Mouse (Mus musculus): ENCODE results near the gene Trim41. TPM values are rescaled to one million over a fixed set of nuclear protein-coding genes. Genes with fewer than 3 reads are reported as not detected.
A peak's percentile ranks its signal among the peaks of the same experiment; 100 is the strongest.
"Not testable (repeated sequence)": the region's sequence is repeated elsewhere in the genome, so short reads cannot be mapped to it uniquely, and the experiment has no call there.

Gene Trim41
- total RNA-seq, 1 experiment from 2014 or later, result 50.2 TPM

DNA sequence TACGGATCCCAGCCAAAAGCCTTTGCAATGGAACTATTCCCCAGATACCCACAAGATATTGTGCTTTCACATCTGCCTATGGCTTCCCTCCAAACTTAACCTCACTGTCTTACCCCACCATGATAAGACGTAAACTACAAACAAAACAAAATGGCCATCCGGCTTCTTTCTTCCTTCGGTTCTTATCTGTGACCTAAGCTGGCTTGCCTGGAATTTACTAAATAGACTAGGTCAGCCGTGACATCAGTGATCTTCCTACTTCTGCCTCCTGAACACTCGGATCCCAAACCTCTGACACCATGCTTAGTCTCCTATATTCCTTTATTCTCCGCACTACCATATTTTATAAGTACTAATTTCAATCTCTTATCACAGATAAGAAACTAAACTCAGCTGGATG, 18.8 kb downstream of the Trim41 start:
- ATAC-seq (replicated peaks; ENCODE audit: low read depth, poor library complexity, severe bottlenecking), result no peak

DNA sequence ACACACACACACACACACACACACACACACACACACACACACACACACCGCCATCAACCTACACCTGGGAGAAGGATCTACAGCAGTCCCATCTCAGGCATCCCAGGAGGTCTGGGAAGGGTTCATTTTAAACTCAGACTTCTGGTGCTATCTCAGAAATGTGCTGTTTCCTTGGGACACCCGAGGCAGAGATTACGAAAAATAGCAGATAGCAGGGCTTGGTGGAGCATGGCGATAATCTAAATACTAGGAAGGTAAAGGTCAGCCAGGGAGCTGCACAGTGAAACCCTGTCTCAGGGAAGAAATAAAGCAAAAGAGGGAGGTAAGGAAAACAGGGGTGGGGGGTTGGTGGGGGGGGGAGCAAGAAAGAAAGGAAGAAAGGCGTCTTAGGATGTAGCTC, 19.9 kb downstream of the Trim41 start:
- ATAC-seq (replicated peaks; ENCODE audit: low read depth, poor library complexity, severe bottlenecking), result no peak

DNA sequence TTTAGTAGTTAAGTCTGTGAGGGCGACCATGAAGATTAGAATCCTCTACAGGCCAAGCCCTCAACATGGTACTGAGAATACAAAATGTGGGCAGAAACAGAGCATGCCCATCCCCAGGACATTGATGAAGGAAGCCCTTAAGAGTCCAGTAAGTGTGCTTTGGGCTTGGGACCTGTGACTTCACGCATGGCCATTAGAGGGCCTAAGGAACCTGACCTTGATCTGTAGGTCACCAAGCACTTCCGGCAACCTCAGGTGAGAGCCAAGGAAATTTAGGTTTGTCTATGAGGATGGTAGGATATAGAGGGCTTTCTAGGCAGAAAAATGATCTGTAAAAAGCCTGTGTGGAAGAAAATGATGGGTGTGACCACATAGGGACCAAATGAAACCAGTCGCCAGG, 20.9 kb downstream of the Trim41 start:
- ATAC-seq (replicated peaks; ENCODE audit: low read depth, poor library complexity, severe bottlenecking), result no peak

DNA sequence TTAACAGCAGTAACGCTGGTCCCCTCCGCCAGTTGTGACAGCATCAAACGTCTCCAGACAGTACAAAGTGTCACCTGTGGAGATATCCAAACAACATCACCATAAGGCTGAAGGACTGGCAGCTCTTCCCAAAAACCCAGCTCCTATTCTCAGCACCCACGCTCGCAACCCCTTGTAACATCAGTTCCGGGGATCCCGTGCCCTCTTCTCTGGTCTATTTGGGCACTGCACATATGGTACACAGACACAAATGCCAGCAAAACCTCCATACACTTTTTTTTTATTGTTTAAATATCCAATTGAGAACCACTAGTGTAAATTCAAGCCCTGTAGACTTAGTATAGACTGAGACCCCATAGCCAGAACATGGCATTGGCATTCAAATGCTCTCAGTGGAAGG, 21.9 kb downstream of the Trim41 start:
- no peak for ATAC-seq (replicated peaks; ENCODE audit: low read depth, poor library complexity, severe bottlenecking)

DNA sequence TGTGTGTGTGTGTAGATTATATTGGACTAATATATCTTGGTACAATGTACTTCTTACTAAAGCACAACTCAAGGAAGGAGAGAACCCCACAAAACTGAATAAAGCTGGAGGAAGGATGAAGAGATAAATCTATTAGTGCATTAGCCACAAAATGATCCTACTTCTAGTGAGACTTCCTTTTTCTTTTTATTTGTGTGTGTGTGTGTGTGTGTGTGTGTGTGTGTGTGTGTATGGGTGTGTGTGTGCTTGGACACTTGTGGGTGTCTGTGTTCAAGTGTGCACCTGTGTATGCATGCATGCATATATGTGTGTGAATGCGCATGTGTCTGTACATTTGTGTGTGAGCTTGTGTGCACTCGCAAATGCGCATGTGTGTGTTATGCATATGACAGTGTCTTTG, 24.0 kb downstream of the Trim41 start:
- no peak for ATAC-seq (replicated peaks; ENCODE audit: low read depth, poor library complexity, severe bottlenecking)

DNA sequence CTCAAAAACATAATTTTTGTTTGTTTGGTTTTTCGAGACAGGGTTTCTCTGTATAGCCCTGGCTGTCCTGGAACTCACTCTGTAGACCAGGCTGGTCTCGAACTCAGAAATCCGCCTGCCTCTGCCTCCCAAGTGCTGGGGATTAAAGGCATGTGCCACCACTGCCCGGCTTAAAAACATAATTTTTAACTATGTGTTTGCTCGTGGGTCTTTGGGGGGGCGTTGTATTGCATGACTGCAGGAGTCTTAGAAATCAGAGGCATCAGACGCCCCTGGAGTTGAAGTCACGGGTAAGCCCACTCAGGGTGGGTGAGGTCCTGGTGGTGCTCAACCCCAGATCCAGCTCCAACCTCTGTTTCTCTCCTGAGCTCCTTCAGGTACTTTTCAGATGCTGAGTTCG, 25.3 kb downstream of the Trim41 start:
- not testable (repeated sequence) for ATAC-seq (replicated peaks; ENCODE audit: low read depth, poor library complexity, severe bottlenecking)

DNA sequence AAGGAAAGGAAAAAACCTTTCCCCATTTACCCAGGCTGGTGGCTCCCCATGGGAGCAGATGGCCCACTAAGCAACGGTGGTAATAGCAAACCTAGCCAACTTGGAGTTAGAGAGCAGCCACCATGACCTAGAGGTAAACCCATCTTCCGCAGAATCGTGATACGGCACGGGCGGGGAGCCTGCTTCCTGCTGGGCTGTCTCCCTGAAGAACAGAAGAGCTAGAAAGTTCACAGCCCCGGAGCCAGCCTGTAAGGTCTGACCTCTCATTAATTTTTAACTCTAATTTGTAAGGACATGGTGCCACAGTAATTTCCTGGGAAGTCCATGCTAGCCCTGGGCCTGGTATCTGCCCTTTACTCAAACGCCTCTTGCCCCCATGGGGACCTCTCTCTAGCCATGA, 26.2 kb downstream of the Trim41 start:
- ATAC-seq (replicated peaks; ENCODE audit: low read depth, poor library complexity, severe bottlenecking), result no peak

DNA sequence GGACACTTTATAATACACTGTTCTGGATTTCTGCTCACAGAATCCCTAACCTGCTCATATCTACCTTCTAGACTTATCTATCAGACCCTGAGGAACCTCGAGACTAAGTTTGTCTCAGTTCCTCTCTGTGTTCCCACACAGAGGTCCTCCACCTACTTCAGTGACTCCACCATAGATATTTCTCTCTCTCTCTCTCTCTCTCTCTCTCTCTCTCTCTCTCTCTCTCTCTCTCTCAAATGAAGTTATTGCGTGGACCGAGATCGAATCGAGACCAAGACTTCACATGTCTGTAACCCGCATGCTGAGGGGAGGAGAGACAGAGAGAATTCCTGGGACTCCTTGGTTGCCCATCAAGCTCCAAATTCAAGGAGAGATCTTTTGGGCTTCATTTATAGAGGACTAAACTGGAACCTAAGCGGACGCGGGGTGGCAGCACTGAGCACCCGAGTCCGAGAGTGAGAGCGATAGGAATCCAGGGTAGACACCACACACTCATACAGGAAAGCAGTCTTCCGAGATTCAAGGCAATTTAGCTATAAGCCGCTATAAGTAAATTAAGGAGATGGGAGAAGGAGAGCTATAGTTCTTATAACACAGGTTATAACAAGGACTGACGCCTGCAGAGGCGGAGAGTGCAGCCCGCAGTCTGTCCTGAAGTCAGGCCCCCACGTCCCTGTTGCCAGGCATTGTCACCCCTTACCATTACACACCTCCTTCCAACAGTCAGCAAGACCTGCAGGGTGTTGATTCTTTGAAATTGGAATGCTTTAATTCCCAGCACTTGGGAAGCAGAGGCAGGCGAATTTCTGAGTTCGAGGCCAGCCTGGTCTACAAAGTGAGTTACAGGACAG, 27.0 kb downstream of the Trim41 start:
- ATAC-seq (replicated peaks; ENCODE audit: low read depth, poor library complexity, severe bottlenecking), result peak; percentile 71

DNA sequence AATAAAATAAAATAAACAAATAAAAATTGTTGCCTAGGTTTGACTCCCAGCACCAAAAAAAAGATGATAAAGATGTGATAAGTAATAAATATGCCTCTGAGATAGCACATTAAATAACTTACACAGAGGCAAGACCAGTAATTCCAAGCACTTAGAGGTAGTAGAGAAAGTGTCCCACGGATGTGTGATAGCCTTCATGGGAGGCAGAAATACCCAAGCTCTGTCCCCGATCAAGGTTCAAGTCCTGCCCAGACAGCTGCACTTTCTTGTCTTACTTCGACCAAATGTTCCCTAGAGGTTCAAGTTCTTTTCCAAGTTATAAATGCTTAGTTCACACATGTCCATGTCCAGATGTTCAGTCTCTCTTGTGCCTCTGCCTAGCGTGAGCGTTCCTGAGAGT, 27.9 kb downstream of the Trim41 start:
- no peak for ATAC-seq (replicated peaks; ENCODE audit: low read depth, poor library complexity, severe bottlenecking)

DNA sequence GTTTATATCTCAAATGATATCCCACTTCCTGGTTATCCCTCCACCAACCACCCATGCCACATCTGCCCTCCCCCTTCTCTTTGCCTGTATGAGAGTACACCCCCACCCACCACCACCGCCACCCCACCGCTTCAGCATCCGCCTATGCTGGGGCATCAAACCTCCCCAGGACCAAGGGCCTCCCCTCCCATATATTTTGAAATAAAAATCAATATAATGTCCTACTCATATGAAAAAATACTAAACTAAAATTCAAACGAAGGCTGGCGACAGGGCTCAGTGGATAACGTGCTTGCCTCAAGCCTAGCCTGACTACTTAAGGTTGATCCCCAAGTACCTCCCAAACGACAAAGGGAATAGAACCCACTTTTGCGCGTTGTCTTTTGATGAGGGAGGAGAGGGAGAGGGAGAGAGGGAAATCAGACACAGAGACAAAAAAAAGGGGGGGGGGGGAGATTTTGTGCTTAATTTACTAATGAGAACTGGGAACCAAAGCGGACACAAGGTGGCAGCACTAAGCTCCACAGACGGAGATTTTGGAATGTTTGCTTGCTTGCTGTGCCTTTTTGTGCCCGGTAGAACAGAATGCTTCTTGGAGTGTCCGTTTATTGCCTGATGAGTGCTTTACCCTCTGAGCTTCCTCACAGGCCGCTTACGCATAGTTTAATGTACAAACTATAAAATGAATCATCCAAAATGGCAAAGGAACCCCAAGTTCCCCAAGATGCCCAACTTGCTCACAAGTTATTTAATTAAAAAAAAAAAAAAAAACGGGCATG, 28.7 kb downstream of the Trim41 start:
- peak; percentile 48 for ATAC-seq (replicated peaks; ENCODE audit: low read depth, poor library complexity, severe bottlenecking)

DNA sequence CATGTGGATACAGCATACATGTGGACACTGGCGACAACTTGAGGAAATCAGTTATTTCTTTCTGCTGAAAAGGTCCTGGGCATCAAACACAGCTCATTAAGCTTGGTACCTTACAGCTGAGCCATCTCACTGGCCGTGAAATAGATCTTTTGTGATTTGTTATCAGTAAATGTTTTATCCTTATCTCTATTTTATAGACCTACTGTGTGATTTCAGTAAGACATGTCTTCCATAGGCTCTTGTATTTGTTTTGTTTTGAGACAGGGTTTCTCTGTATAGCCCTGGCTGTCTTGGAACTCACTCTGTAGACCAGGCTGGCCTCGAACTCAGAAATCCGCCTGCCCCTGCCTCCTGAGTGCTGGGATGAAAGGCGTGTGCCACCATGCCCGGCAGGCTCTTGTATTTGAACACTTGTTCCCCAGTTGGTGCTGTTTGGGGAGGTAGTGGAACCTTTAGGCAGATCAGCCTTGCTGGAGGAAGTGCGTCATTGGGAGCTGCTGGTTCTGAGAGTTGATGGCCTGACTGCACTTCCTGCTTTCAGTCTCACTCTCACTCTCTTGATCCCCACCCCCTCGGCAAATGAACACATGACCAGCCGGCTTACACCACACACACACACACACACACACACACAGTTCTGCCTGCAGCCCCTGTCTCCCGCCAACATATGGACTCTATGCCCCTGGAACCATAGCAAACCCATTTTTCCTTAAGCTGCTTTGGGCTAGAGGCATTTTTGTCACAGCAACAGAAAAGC, 29.5 kb downstream of the Trim41 start:
- ATAC-seq (replicated peaks; ENCODE audit: low read depth, poor library complexity, severe bottlenecking), result peak; percentile 91

DNA sequence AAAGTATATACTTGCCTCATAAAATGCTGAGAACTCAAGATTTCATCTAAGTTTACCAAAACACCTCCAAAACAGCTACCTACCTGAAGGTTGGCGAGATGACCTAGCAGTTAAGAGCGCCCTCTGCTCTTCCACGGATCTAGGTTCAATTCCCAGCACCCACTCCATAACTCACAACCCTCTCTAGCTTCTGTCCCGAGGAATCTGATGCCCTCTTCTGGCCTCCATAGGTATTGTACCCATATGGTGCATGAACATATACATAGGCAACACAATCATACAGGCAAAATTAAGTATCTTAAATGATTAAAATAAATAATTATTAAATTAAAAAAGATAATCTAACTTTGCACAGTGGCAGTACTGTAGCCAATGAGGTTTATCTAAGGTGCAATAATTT, 34.9 kb downstream of the Trim41 start:
- ATAC-seq (replicated peaks; ENCODE audit: low read depth, poor library complexity, severe bottlenecking), result no peak

DNA sequence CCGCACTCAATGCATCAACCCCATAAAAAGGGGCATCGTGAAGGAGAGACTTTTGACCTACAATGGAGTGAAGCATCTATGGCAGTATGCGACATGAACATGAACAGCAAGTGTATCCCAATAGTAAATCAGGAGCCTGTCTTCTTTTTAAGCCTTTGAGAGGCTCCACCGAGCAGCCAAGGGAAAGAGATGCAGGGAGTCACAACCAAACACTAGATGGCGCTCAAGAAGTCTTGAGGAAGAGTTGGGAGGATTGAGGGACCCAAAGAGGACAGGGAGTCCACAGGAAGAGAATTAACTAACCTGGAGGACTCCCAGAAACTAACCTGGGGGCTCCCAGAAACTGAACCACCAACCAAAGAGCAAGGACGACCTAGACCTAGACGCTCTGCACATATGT, 37.7 kb downstream of the Trim41 start:
- ATAC-seq (replicated peaks; ENCODE audit: low read depth, poor library complexity, severe bottlenecking), result peak; percentile 72

DNA sequence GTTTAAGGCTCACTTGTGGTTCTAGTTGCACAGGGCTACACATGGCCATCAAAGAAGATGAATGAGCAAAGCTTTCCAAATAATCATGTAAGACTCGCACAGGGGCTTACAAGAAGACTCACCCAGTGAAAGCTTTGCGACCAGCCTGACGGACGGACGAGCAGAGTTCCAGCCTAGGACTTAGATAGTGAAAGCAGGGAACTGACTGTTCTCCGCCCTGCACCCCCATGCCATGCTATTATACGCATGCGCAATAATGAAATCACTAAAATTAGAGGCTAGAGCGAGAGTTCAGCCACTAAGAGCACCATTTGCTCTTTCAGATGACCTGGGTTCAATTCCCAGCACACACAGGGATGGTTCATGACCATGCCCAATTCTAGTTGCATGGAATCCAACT, 39.9 kb downstream of the Trim41 start:
- no peak for ATAC-seq (replicated peaks; ENCODE audit: low read depth, poor library complexity, severe bottlenecking)

DNA sequence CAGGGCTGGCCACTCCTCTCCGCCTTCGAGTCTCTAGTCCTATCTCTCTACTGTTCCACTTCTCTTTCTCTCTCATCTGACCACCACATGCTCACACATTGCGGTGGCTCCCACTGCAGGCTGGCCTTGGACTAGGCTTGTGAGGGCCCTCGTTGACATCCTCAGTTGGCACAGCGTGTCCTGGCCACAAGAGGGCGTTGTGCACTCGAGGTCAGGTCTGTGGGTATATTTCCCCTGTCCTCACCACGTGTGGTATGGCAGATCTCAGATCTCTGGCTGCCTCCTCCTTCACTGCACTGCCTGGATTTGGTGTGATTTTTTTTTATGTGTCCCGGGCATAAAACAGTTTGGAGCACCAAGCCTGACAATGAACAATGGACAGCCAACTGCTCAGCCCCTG, 40.5 kb downstream of the Trim41 start:
- peak; percentile 62 for ATAC-seq (replicated peaks; ENCODE audit: low read depth, poor library complexity, severe bottlenecking)

DNA sequence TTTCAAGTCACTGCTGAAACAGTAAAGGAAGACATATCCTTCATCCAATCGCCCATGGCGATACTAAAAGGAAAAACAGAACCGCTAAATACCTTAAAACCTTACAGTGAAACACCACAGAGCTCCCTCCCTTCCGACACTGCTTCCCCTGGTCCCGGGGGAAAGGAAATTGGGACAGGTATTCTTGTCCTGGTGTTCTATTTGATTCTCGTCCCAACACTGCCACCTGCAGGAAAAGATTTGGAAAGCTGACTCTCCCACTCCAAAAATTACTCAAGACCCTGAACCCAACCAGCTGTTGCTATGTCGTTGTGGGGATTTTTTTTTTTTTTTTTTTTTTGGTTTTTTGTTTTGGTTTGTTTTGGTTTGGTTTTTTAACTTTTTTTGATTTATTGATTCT, 41.7 kb downstream of the Trim41 start:
- ATAC-seq (replicated peaks; ENCODE audit: low read depth, poor library complexity, severe bottlenecking), result 0 out of 2 replicates have a peak, but pooled peaks have one; percentile 22

DNA sequence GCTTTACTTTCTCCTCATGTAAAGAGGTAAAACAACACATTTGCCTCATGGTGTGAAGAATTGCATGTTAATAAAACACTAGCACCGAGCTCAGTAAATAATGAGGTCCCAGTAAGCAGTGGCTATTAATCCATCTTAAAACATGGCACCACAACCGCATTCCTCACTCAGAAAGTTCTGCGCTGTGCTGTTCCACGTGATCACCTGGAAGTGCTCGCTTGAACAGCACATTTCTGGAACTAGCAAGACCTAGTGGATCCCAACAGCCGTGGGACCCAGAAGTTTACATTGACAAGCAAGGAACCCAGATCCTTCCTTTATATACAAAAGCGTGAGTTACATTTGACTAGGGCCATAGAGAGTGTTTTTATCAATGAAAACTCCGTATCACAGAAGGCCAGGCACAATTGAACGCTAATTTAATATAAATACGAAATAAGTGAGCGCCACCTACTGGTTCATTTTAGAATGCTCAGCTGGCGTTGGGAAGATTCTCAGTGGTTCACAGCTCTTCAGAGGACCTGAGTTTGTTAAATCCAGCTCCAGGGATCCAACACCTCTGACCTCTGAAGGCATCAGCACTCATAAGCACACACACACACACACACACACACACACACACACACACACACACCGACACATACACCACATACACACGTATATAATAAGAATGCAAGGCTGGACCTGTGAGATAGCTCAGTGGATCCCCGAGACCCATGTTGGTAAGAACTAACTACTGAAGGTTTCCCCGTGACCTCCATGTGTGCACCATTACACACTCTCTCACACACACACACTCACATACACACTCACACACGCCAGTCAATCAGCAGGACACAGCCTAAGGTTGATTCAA, 42.5 kb downstream of the Trim41 start:
- peak; percentile 43; the same call in 1 of the 2 replicates for ATAC-seq (replicated peaks; ENCODE audit: low read depth, poor library complexity, severe bottlenecking)

DNA sequence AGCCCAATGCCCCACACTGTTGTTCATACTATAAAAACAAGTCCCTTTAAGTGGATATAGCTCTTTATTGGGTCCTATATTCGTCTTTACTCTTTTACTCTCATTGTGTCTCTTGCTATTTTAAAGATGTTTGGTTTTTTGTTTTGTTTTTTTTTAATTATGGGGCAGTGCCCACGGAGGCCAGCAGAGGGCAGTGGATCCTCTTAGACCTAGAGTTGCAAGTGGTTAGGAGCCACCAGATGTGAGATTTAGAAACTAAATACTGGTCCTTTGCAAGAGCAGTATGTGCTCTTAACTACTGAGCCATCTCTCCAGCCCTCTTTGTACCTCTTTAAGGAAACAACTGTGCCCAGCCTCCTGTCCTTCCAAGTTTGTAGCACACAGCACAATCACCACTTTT, 45.5 kb downstream of the Trim41 start:
- peak; percentile 74 for ATAC-seq (replicated peaks; ENCODE audit: low read depth, poor library complexity, severe bottlenecking)

DNA sequence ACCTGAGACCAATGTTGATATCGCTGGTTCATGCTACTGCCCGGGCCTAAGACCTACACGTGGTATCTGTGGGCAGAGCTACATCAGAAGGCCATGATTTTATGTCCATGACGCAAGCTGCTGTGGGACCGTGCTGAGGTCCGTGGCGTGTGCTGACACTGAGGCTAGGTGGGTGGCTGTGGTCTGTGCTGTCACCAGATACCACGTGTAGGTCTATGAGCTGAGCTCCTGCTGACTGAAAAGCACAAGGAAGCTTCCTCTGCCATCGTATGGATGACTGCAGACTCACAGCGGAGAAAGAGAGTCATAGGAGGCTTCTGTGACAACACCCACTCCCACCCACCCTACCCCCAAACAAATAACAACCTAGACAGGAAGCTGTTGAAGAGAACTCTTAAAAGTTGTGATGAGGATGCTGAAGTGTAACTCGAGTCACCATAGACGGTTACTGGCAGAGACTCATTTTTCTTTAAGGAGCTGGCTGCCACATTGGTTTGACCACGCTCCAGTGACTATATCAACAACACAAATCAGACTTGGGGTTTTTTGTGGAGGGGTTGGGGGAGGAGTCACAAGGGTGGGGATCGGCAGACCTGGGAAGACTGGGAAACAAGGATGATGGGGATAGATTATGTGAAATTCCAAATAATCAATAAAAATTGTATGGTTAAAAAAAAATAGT, 49.8 kb downstream of the Trim41 start:
- no peak for ATAC-seq (replicated peaks; ENCODE audit: low read depth, poor library complexity, severe bottlenecking)
